Mouse (Mus musculus) left cerebral cortex, postnatal 4 days (tissue): ENCODE data around the gene H2al1h. TPM values are rescaled to one million over a fixed set of nuclear protein-coding genes. Genes with fewer than 3 reads are reported as not detected.

Experiments
- total RNA-seq, 2 experiments: library from RNA; stranded (reverse); gene quantifications; 2 replicates each; pipeline ENCODE4 v1.2.3; 2021

The H2al1h gene
- total RNA-seq, 2 experiments from 2014 or later = not detected

Other genes starting within 250 kb of the H2al1h start
- gene H2al1a, start 22.2 kb upstream of the H2al1h start, total RNA-seq = not detected
- not detected for gene H2al1b, start 19.1 kb upstream of the H2al1h start, total RNA-seq
- gene H2al1c, start 15.8 kb upstream of the H2al1h start, total RNA-seq = not detected
- gene H2al1d, start 12.7 kb upstream of the H2al1h start, total RNA-seq = not detected
- gene H2al1e, start 9.6 kb upstream of the H2al1h start, total RNA-seq = not detected
- gene H2al1f, start 6.3 kb upstream of the H2al1h start, total RNA-seq = not detected
- gene H2al1g, start 3.2 kb upstream of the H2al1h start, total RNA-seq = not detected
- gene H2al1i, start 3.2 kb downstream of the H2al1h start, total RNA-seq = not detected
- gene H2al1j, start 6.3 kb downstream of the H2al1h start, total RNA-seq = not detected